Mouse (Mus musculus) ES-CJ7 (cell line): ENCODE data around the gene Mkln1.

Experiments used
- DNase-seq: peaks from one replicate; pipeline ENCODE4 v3.0.0; 2011; ENCODE audit warnings: low read depth, low spot score

The Mkln1 gene

GRCm38 (mm10) chr6:31398431-31399205, at the start of gene Mkln1:
TSS of gene Mkln1 (plus strand) at chr6:31398735.
- peak; percentile 53 for DNase-seq

- DNase-seq = no peak
Observed at GRCm38 (mm10) chr6:31356444-31357191, 41.9 kb upstream of the Mkln1 start.

GRCm38 (mm10) chr6:31357286-31357685, 41.2 kb upstream of the Mkln1 start:
- no peak for DNase-seq

GRCm38 (mm10) chr6:31362617-31363016, 35.9 kb upstream of the Mkln1 start:
- DNase-seq = no peak

GRCm38 (mm10) chr6:31364399-31364798, 34.1 kb upstream of the Mkln1 start:
- DNase-seq = no peak

- no peak for DNase-seq
Observed at GRCm38 (mm10) chr6:31367947-31368346, 30.6 kb upstream of the Mkln1 start.

GRCm38 (mm10) chr6:31368559-31368958, 30.0 kb upstream of the Mkln1 start:
- peak; percentile 30 for DNase-seq

- DNase-seq = peak; percentile 80
Observed at GRCm38 (mm10) chr6:31369875-31370274, 28.7 kb upstream of the Mkln1 start.

- peak; percentile 28 for DNase-seq
Observed at GRCm38 (mm10) chr6:31370550-31371061, 27.9 kb upstream of the Mkln1 start.

- DNase-seq = peak; percentile 69
Observed at GRCm38 (mm10) chr6:31371140-31371539, 27.4 kb upstream of the Mkln1 start.

- DNase-seq = peak; percentile 78
Observed at GRCm38 (mm10) chr6:31372620-31373019, 25.9 kb upstream of the Mkln1 start.

GRCm38 (mm10) chr6:31373084-31373673, 25.4 kb upstream of the Mkln1 start:
- DNase-seq = no peak

- no peak for DNase-seq
Observed at GRCm38 (mm10) chr6:31382989-31383388, 15.5 kb upstream of the Mkln1 start.

GRCm38 (mm10) chr6:31384794-31385193, 13.7 kb upstream of the Mkln1 start:
- no peak for DNase-seq

- no peak for DNase-seq
Observed at GRCm38 (mm10) chr6:31385281-31386145, 13.0 kb upstream of the Mkln1 start.

GRCm38 (mm10) chr6:31389716-31390115, 8.8 kb upstream of the Mkln1 start:
- DNase-seq = no peak

- DNase-seq = peak; percentile 67
Observed at GRCm38 (mm10) chr6:31390243-31390981, 8.1 kb upstream of the Mkln1 start.

GRCm38 (mm10) chr6:31392871-31393270, 5.7 kb upstream of the Mkln1 start:
- no peak for DNase-seq

GRCm38 (mm10) chr6:31396118-31396517, 2.4 kb upstream of the Mkln1 start:
- DNase-seq = no peak

- DNase-seq = no peak
Observed at GRCm38 (mm10) chr6:31397308-31397707, 1.2 kb upstream of the Mkln1 start.
